9 mouse cellular contexts compared by ENCODE assay signal in the genomic region with DNA sequence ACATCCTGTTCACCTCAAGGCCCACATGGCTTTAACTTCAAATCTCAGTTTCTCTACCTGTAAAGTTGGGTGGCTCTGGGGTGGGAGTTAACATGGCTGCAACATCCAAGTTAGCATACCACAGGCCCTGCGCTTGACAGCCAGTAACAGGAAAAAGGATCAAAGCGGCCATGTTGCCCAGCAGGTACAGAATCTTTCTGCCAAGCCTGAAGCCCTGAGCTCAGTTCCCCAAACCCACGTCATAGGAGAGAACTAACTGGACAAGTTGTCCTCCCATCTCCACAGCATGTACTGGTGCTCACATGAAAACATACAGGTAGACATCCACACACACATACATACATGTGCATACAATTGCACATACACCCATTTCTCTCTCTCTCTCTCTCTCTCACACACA. TPM values are rescaled to one million over a fixed set of nuclear protein-coding genes. Genes with fewer than 3 reads are reported as not detected.
DNase-seq lines count a peak whose midpoint lies in the region; ATAC-seq and TF ChIP-seq lines count a peak whose summit lies in the region.
"Had no signal": no experiment of that assay in that cellular context is flagged by ENCODE, and none has a peak within 500 bp of the region (broad histone marks: within the 10 kb centered on the region; RNA-seq: fewer than 3 reads in every experiment).

No protein-coding gene starts in this region.

- peaks cover 11% of the 10 kb centered on the region; the same call in 1 of the 2 replicates for H3K4me1 ChIP-seq in lung, embryonic 16.5 days (replicated peaks; ENCODE audit: control insufficient read depth, insufficient read depth, low read length)
- peaks cover 3% of the 10 kb centered on the region; the same call in 1 of the 2 replicates for H3K4me1 ChIP-seq in lung, adult 2 months (ENCODE audit: control insufficient read depth, insufficient read depth, low read length)
- H3K4me1 ChIP-seq in forebrain, embryonic 16.5 days (replicated peaks; ENCODE audit: control insufficient read depth, insufficient read depth, low read length): peaks cover 24% of the 10 kb centered on the region
- H3K4me1 ChIP-seq in limb, embryonic 13.5 days: peaks cover 30% of the 10 kb centered on the region
- no peaks in the 10 kb centered on the region for H3K4me1 ChIP-seq in stomach, embryonic 14.5 days (ENCODE audit: control insufficient read depth, insufficient read depth, low read length)

- H3K36me3 ChIP-seq in lung, embryonic 16.5 days (ENCODE audit: control insufficient read depth, insufficient read depth, low read length): peaks cover 7% of the 10 kb centered on the region; the same call in 1 of the 2 replicates
- no peaks in the 10 kb centered on the region for H3K36me3 ChIP-seq in forebrain, embryonic 16.5 days (ENCODE audit: control insufficient read depth, insufficient read depth)
- H3K36me3 ChIP-seq in limb, embryonic 13.5 days: peaks cover 27% of the 10 kb centered on the region
- H3K36me3 ChIP-seq in stomach, embryonic 14.5 days (ENCODE audit: control insufficient read depth, insufficient read depth, low read length): no peaks in the 10 kb centered on the region

- no peaks in the 10 kb centered on the region for H3K27me3 ChIP-seq in lung, embryonic 16.5 days (ENCODE audit: control insufficient read depth, insufficient read depth, low read depth, low read length)
- H3K27me3 ChIP-seq in forebrain, embryonic 16.5 days (replicated peaks; ENCODE audit: control insufficient read depth, insufficient read depth, low read length): no peaks in the 10 kb centered on the region
- no peaks in the 10 kb centered on the region for H3K27me3 ChIP-seq in limb, embryonic 13.5 days
- H3K27me3 ChIP-seq in stomach, embryonic 14.5 days (ENCODE audit: control insufficient read depth, insufficient read depth, low read length): no peaks in the 10 kb centered on the region

- no peak for TF ChIP-seq POLR2A in lung, adult 2 months (IDR thresholded peaks at IDR 0.05; ENCODE audit: borderline replicate concordance, extremely low read depth, low read depth, low read length)

- no peak overlapping the region for H3K27ac ChIP-seq in lung, embryonic 16.5 days (ENCODE audit: low read length)
- H3K27ac ChIP-seq in forebrain, embryonic 16.5 days (ENCODE audit: low read length): no peak overlapping the region
- no peak overlapping the region for H3K27ac ChIP-seq in limb, embryonic 13.5 days
- H3K27ac ChIP-seq in stomach, embryonic 14.5 days (ENCODE audit: low read length): no peak overlapping the region

- H3K4me2 ChIP-seq in lung, embryonic 16.5 days (ENCODE audit: low read depth, low read length): peak overlapping the region; percentile 92
- peak overlapping the region; percentile 64 for H3K4me2 ChIP-seq in forebrain, embryonic 16.5 days (ENCODE audit: low read length)
- peak overlapping the region; percentile 80 for H3K4me2 ChIP-seq in limb, embryonic 13.5 days (replicated peaks)
- H3K4me2 ChIP-seq in stomach, embryonic 14.5 days (replicated peaks; ENCODE audit: low read depth, low read length): peak overlapping the region; percentile 94; the same call in 1 of the 2 replicates

- no peaks in the 10 kb centered on the region for H3K9me3 ChIP-seq in lung, embryonic 16.5 days (ENCODE audit: control insufficient read depth, low read length)
- H3K9me3 ChIP-seq in forebrain, embryonic 16.5 days (ENCODE audit: control insufficient read depth, low read length): no peaks in the 10 kb centered on the region
- H3K9me3 ChIP-seq in limb, embryonic 13.5 days: peaks cover 6% of the 10 kb centered on the region
- H3K9me3 ChIP-seq in stomach, embryonic 14.5 days (ENCODE audit: control insufficient read depth, low read depth, low read length): no peaks in the 10 kb centered on the region

- peak overlapping the region; percentile 92; the same call in 1 of the 2 replicates for H3K9ac ChIP-seq in lung, embryonic 16.5 days (ENCODE audit: low read length)
- H3K9ac ChIP-seq in forebrain, embryonic 16.5 days (replicated peaks; ENCODE audit: low read depth, low read length): no peak overlapping the region; the same call in 1 of the 2 replicates
- H3K9ac ChIP-seq in limb, embryonic 13.5 days: peak overlapping the region; percentile 98
- H3K9ac ChIP-seq in stomach, embryonic 14.5 days (replicated peaks; ENCODE audit: low read depth, low read length): no peak overlapping the region

- peak overlapping the region; percentile 89 for H3K4me3 ChIP-seq in lung, embryonic 16.5 days (ENCODE audit: low read length)
- H3K4me3 ChIP-seq in lung, adult 2 months (replicated peaks; ENCODE audit: extremely low read depth, low read depth, low read length): no peak overlapping the region
- peak overlapping the region; percentile 78 for H3K4me3 ChIP-seq in forebrain, embryonic 16.5 days (replicated peaks; ENCODE audit: low read length)
- peak overlapping the region; percentile 88 for H3K4me3 ChIP-seq in limb, embryonic 13.5 days
- H3K4me3 ChIP-seq in stomach, embryonic 14.5 days (ENCODE audit: low read depth, low read length): no peak overlapping the region

- WGBS in lung, embryonic 16.5 days: 49% methylated on average over 3 of the region's 3 CpGs
- WGBS in lung, adult 2 months: 61% methylated on average over 3 of the region's 3 CpGs
- 73% methylated on average over 3 of the region's 3 CpGs for WGBS in forebrain, embryonic 16.5 days
- 69% methylated on average over 3 of the region's 3 CpGs for WGBS in limb, embryonic 13.5 days
- 82% methylated on average over 3 of the region's 3 CpGs for WGBS in stomach, embryonic 14.5 days

- TF ChIP-seq CTCF in lung, adult 2 months (IDR thresholded peaks at IDR 0.05; ENCODE audit: insufficient read depth, low read length): no peak

- ATAC-seq in lung, embryonic 16.5 days (ENCODE audit: low read depth): no peak
- ATAC-seq in forebrain, embryonic 16.5 days: no peak
- ATAC-seq in limb, embryonic 13.5 days (ENCODE audit: low FRiP score, low read depth): no peak
- no peak for ATAC-seq in stomach, embryonic 14.5 days (ENCODE audit: insufficient number of reproducible peaks, insufficient read depth, low FRiP score, low read depth)

- no peak for DNase-seq in lung, adult 2 months
- DNase-seq in right cerebral cortex, adult 2 months (ENCODE audit: low spot score in 2 of 2): no peak
- DNase-seq in adrenal gland, adult 18-20 months (ENCODE audit: low spot score in 2 of 2): no peak
- no peak for DNase-seq in adrenal gland, adult 2 months
- DNase-seq: lung, postnatal 10 days had no signal

RNA-seq across cellular contexts. Expression of a gene that starts 2.1 kb away (rescaled TPM):
- polyA plus RNA-seq in lung, embryonic 16.5 days (2015; fragmentation: Nextera tagmentation; extraction: Ambion mirVana): 80.9 and 84.2 TPM in 2 replicates
- polyA plus RNA-seq in lung, adult 2 months (2012; rRNA removed): 9.4 and 14.3 TPM in 2 replicates
- 33.3 and 40.0 TPM in 2 replicates for polyA plus RNA-seq in forebrain, embryonic 16.5 days (2015; fragmentation: Nextera tagmentation; extraction: Ambion mirVana)
- 61.5 and 63.7 TPM in 2 replicates for polyA plus RNA-seq in limb, embryonic 13.5 days (2015; fragmentation: Nextera tagmentation; extraction: Ambion mirVana)
- polyA plus RNA-seq in stomach, embryonic 14.5 days (2014; fragmentation: Nextera tagmentation; extraction: Ambion mirVana): 23.2 and 27.3 TPM in 2 replicates
- total RNA-seq in adrenal gland, adult 18-20 months (2021): 10 to 100 TPM; 26.9 to 28.7 TPM
- 10 to 100 TPM; 23.2 to 28.9 TPM for total RNA-seq in adrenal gland, adult 2 months (2021)
- polyA plus RNA-seq in adrenal gland, adult 2 months (2012; rRNA removed): 1.2 and 2.0 TPM in 2 replicates

Comparison
In these comparisons a context has a peak if more than half of its experiments do, and no peak if none do; other contexts are left out.
1. H3K4me3 ChIP-seq: peak in lung, embryonic 16.5 days (single experiment), forebrain, embryonic 16.5 days (single experiment) and limb, embryonic 13.5 days (single experiment); none in lung, adult 2 months (single experiment) and stomach, embryonic 14.5 days (single experiment).
2. H3K9ac ChIP-seq: peak in lung, embryonic 16.5 days (single experiment) and limb, embryonic 13.5 days (single experiment); none in forebrain, embryonic 16.5 days (single experiment) and stomach, embryonic 14.5 days (single experiment).
3. Peak in every context shown above with its lines, with median percentiles within 50 percentile points of each other: H3K4me2 ChIP-seq.